Mouse (Mus musculus): ENCODE results near the gene Tgfb2. TPM values are rescaled to one million over a fixed set of nuclear protein-coding genes. Genes with fewer than 3 reads are reported as not detected.

The Tgfb2 gene
- total and polyA plus RNA-seq, 3 experiments, result 0.12 to 0.19 TPM; not detected in 1

DNA sequence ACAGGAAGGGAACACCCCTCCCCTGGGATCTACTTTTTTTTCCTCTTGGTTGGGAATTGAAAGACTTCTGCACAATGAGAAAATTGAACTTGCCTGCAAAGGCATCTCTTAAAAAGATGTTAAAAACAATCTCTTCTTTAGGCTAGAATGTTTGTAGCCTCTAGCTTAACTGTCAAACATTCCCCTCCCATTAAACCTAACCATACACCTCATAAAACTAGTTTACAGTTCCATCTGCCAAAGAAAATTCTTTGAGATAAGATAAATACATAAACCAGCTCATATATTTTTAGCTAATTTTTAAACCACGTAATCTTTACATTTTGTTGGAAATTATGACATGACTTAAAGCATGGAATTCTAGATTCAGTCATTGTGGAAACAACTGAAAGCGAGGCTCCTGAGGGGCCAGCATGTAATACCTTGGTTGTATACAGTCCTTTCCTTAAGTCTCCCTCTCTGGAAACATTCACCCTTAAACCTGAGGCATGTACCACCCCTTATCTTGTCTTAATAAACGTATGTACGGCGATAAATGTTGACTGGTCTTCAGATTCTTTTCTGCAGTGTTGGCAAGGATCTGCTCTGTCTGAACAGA lies 49.0 kb downstream of the Tgfb2 start:
- Histone ChIP-seq H3K27ac (ENCODE audit: control insufficient read depth, low read depth, low read length) (no peak overlapping the region), H3K9ac (ENCODE audit: control insufficient read depth, low read depth, low read length, poor library complexity, severe bottlenecking) (no peak overlapping the region), H3K79me2 (ENCODE audit: control insufficient read depth, insufficient read depth, low read length, poor library complexity) (no peaks in the 10 kb centered on the region), H3K27me3 (ENCODE audit: control insufficient read depth in 1 of 2, insufficient read depth in 2 of 2, low read length in 2 of 2) (no peaks in the 10 kb centered on the region), H3K36me3 (ENCODE audit: control insufficient read depth in 1 of 2, insufficient read depth in 2 of 2, low read length in 2 of 2) (no peaks in the 10 kb centered on the region), H3K9me3 (replicated peaks; ENCODE audit: insufficient read depth, low read length) (no peaks in the 10 kb centered on the region), H3K4me1 (ENCODE audit: control insufficient read depth in 1 of 2, insufficient read depth in 2 of 2, low read length in 2 of 2) (no peaks in the 10 kb centered on the region), H3K4me3 (ENCODE audit: control insufficient read depth in 1 of 2, insufficient read depth in 1 of 2, low read depth in 2 of 2, low read length in 2 of 2) (no peak overlapping the region)
- TF ChIP-seq GABPA (IDR thresholded peaks at IDR 0.05; ENCODE audit: low read depth, low read length), result no peak
- DNase-seq (ENCODE audit: low read depth, low spot score), result no peak

- Histone ChIP-seq H3K9me3 (replicated peaks; ENCODE audit: insufficient read depth, low read length) (no peaks in the 10 kb centered on the region), H3K27ac (ENCODE audit: control insufficient read depth, low read depth, low read length) (no peak overlapping the region), H3K79me2 (ENCODE audit: control insufficient read depth, insufficient read depth, low read length, poor library complexity) (no peaks in the 10 kb centered on the region), H3K9ac (ENCODE audit: control insufficient read depth, low read depth, low read length, poor library complexity, severe bottlenecking) (no peak overlapping the region), H3K4me1 (ENCODE audit: control insufficient read depth in 1 of 2, insufficient read depth in 2 of 2, low read length in 2 of 2) (no peaks in the 10 kb centered on the region), H3K27me3 (ENCODE audit: control insufficient read depth in 1 of 2, insufficient read depth in 2 of 2, low read length in 2 of 2) (no peaks in the 10 kb centered on the region), H3K36me3 (ENCODE audit: control insufficient read depth in 1 of 2, insufficient read depth in 2 of 2, low read length in 2 of 2) (no peaks in the 10 kb centered on the region), H3K4me3 (ENCODE audit: control insufficient read depth in 1 of 2, insufficient read depth in 1 of 2, low read depth in 2 of 2, low read length in 2 of 2) (no peak overlapping the region)
- TF ChIP-seq GATA1 (IDR thresholded peaks at IDR 0.05; ENCODE audit: low read depth, low read length) (no peak), ELF1 (IDR thresholded peaks at IDR 0.05; ENCODE audit: low read depth, low read length) (no peak), CHD2 (IDR thresholded peaks at IDR 0.05; ENCODE audit: low read length) (no peak), SMC3 (IDR thresholded peaks at IDR 0.05; ENCODE audit: low read depth, low read length) (no peak), MAZ (IDR thresholded peaks at IDR 0.05; ENCODE audit: low read depth, low read length) (no peak), ETS1 (IDR thresholded peaks at IDR 0.05; ENCODE audit: low read depth, low read length) (no peak), POLR2AphosphoS5 (IDR thresholded peaks at IDR 0.05; ENCODE audit: borderline replicate concordance, low read depth, low read length) (no peak), TAL1 (IDR thresholded peaks at IDR 0.05; ENCODE audit: low read length) (no peak), GABPA (IDR thresholded peaks at IDR 0.05; ENCODE audit: low read depth, low read length) (no peak), MYB (IDR thresholded peaks at IDR 0.05; ENCODE audit: low read depth, low read length) (no peak), TCF12 (IDR thresholded peaks at IDR 0.05; ENCODE audit: low read depth, low read length) (no peak), MXI1 (IDR thresholded peaks at IDR 0.05; ENCODE audit: low read depth, low read length) (no peak), POLR2AphosphoS2 (IDR thresholded peaks at IDR 0.05; ENCODE audit: low read length) (no peak), USF2 (IDR thresholded peaks at IDR 0.05; ENCODE audit: borderline replicate concordance in 1 of 2, insufficient read depth in 1 of 2, low read depth in 1 of 2, low read length in 2 of 2) (no peak), MAFK (IDR thresholded peaks at IDR 0.05; ENCODE audit: borderline replicate concordance, low read depth, low read length) (no peak)
- DNase-seq (ENCODE audit: low read depth, low spot score), result no peak
Observed at GRCm38 (mm10) chr1:186656201-186656600, 49.6 kb downstream of the Tgfb2 start.

All from MEL (cell line).